Mouse (Mus musculus) liver, embryonic 12.5 days (tissue): ENCODE measurements around the gene Ly75. TPM values are rescaled to one million over a fixed set of nuclear protein-coding genes. Genes with fewer than 3 reads are reported as not detected.

ENCODE experiments used
- ATAC-seq: fragments of 200-750 bp; cut with Nextera tagmentation; 2 replicates; pipeline ENCODE4 v1.8.0; 2017; ENCODE audit warnings: moderate number of reproducible peaks, mild to moderate bottlenecking, moderate library complexity
- H3K27ac ChIP-seq: fragments of 300-500 bp; sonication (generic); 2 replicates; pipeline ENCODE4 v1.5.1; 2016; ENCODE audit warnings: mild to moderate bottlenecking
- H3K27me3 ChIP-seq: fragments of 300-500 bp; sonication (generic); replicated peaks from 2 replicates; pipeline ENCODE4 v1.6.1; 2016; ENCODE audit warnings: mild to moderate bottlenecking, moderate library complexity
- H3K36me3 ChIP-seq: fragments of 300-500 bp; sonication (generic); 2 replicates; pipeline ENCODE4 v1.6.1; 2016; ENCODE audit warnings: mild to moderate bottlenecking, moderate library complexity
- H3K4me1 ChIP-seq: fragments of 300-500 bp; sonication (generic); 2 replicates; pipeline ENCODE4 v1.6.1; 2016
- H3K4me2 ChIP-seq: fragments of 300-500 bp; sonication (generic); 2 replicates; pipeline ENCODE4 v1.6.1; 2016; ENCODE audit warnings: mild to moderate bottlenecking, moderate library complexity
- H3K4me3 ChIP-seq: fragments of 300-500 bp; sonication (generic); 2 replicates; pipeline ENCODE4 v1.5.1; 2016; ENCODE audit warnings: mild to moderate bottlenecking, moderate library complexity
- H3K9ac ChIP-seq: fragments of 300-500 bp; sonication (generic); 2 replicates; pipeline ENCODE4 v1.6.1; 2016; ENCODE audit warnings: mild to moderate bottlenecking, moderate library complexity
- H3K9me3 ChIP-seq: fragments of 300-500 bp; sonication (generic); replicated peaks from 2 replicates; pipeline ENCODE4 v1.6.1; 2016; ENCODE audit warnings: mild to moderate bottlenecking, moderate library complexity
- whole genome bisulfite sequencing: fragments of 180-500 bp; shearing (Covaris S2); methylation state at CpG from one replicate; pipeline ENCODE4 v1.1.7; 2016; ENCODE audit not compliant: insufficient replicate concordance; 5-methylcytosine and 5-hydroxymethylcytosine counted together
- polyA plus RNA-seq: library from polyadenylated mRNA; unstranded; fragments of >200 nt; fragmentation: Nextera tagmentation; extraction: Ambion mirVana; gene quantifications from 2 replicates; pipeline ENCODE4 v1.2.1, GENCODE M21; 2016

Gene Ly75
- polyA plus RNA-seq, 1 experiment from 2014 or later: 6.4 TPM

GRCm38 (mm10) chr2:60260621-60261350 is 122.3 kb downstream of the Ly75 start:
- H3K27me3 ChIP-seq: no peaks in the 10 kb centered on the region
- no peak overlapping the region for H3K4me3 ChIP-seq
- no peak overlapping the region for H3K9ac ChIP-seq
- 63% methylated on average over 5 of the region's 5 CpGs for WGBS
- no peak overlapping the region for H3K4me2 ChIP-seq
- H3K27ac ChIP-seq: no peak overlapping the region
- no peaks in the 10 kb centered on the region for H3K9me3 ChIP-seq
- no peaks in the 10 kb centered on the region for H3K4me1 ChIP-seq
- no peak for ATAC-seq
- peaks cover 8% of the 10 kb centered on the region; the same call in 1 of the 2 replicates for H3K36me3 ChIP-seq

- H3K36me3 ChIP-seq: peaks cover 12% of the 10 kb centered on the region
- no peak overlapping the region for H3K9ac ChIP-seq
- WGBS: 88% methylated on average over 5 of the region's 5 CpGs
- no peak overlapping the region for H3K4me2 ChIP-seq
- no peaks in the 10 kb centered on the region for H3K9me3 ChIP-seq
- no peak overlapping the region for H3K4me3 ChIP-seq
- H3K27ac ChIP-seq: no peak overlapping the region
- no peaks in the 10 kb centered on the region for H3K27me3 ChIP-seq
- ATAC-seq: no peak
- H3K4me1 ChIP-seq: no peaks in the 10 kb centered on the region
Measured at GRCm38 (mm10) chr2:60259186-60259585, 123.9 kb downstream of the Ly75 start.

GRCm38 (mm10) chr2:60256751-60257150 is 126.4 kb downstream of the Ly75 start:
- Histone ChIP-seq H3K9me3 (no peaks in the 10 kb centered on the region), H3K27me3 (no peaks in the 10 kb centered on the region), H3K4me3 (no peak overlapping the region), H3K4me1 (no peaks in the 10 kb centered on the region), H3K4me2 (no peak overlapping the region), H3K27ac (no peak overlapping the region), H3K36me3 (peaks cover 16% of the 10 kb centered on the region), H3K9ac (no peak overlapping the region)
- WGBS: 76% methylated on average over 2 of the region's 2 CpGs
- ATAC-seq: no peak

- H3K4me2 ChIP-seq: no peak overlapping the region
- H3K9ac ChIP-seq: no peak overlapping the region
- H3K36me3 ChIP-seq: peaks cover 37% of the 10 kb centered on the region
- no peaks in the 10 kb centered on the region for H3K27me3 ChIP-seq
- no peaks in the 10 kb centered on the region for H3K9me3 ChIP-seq
- ATAC-seq: no peak
- H3K4me1 ChIP-seq: no peaks in the 10 kb centered on the region
- H3K4me3 ChIP-seq: no peak overlapping the region
- H3K27ac ChIP-seq: no peak overlapping the region
Measured at GRCm38 (mm10) chr2:60253506-60253905, 129.6 kb downstream of the Ly75 start.

GRCm38 (mm10) chr2:60252782-60253181 is 130.3 kb downstream of the Ly75 start:
- no peaks in the 10 kb centered on the region for H3K4me1 ChIP-seq
- WGBS: 73% methylated on average over 4 of the region's 4 CpGs
- H3K27ac ChIP-seq: no peak overlapping the region
- H3K4me3 ChIP-seq: no peak overlapping the region
- H3K27me3 ChIP-seq: no peaks in the 10 kb centered on the region
- peaks cover 33% of the 10 kb centered on the region for H3K36me3 ChIP-seq
- no peak overlapping the region for H3K4me2 ChIP-seq
- H3K9ac ChIP-seq: no peak overlapping the region
- no peaks in the 10 kb centered on the region for H3K9me3 ChIP-seq
- ATAC-seq: no peak

Other genes starting within 250 kb of the Ly75 start
- 22.1 and 22.2 TPM in 2 replicates for gene Baz2b, start 173.5 kb downstream of the Ly75 start, polyA plus RNA-seq
- gene March7, start 173.4 kb downstream of the Ly75 start, polyA plus RNA-seq: 32.7 and 32.9 TPM in 2 replicates
- 42.2 and 42.4 TPM in 2 replicates for gene Cd302, start 98.8 kb downstream of the Ly75 start, polyA plus RNA-seq
- gene Pla2r1, start 170.0 kb upstream of the Ly75 start, polyA plus RNA-seq: 0.17 and 0.35 TPM in 2 replicates